Mouse (Mus musculus): Measurements from ENCODE around the gene Sema4c. TPM values are rescaled to one million over a fixed set of nuclear protein-coding genes. Genes with fewer than 3 reads are reported as not detected.

Sema4c gene
- polyA plus RNA-seq, 1 experiment: 16.8 TPM

- TF ChIP-seq CTCF (IDR thresholded peaks at IDR 0.05; ENCODE audit: borderline replicate concordance, control insufficient read depth, extremely low read depth, insufficient read depth, low read length, poor library complexity): no peak
- no peak for TF ChIP-seq POLR2A (IDR thresholded peaks at IDR 0.05; ENCODE audit: control insufficient read depth, extremely low read depth, insufficient read depth, low read length, poor library complexity)
- Histone ChIP-seq H3K27me3 (ENCODE audit: control insufficient read depth, insufficient read depth, low read length) (no peaks in the 10 kb centered on the region), H3K4me3 (ENCODE audit: control insufficient read depth, insufficient read depth, low read length) (no peak overlapping the region), H3K4me1 (replicated peaks; ENCODE audit: control insufficient read depth, insufficient read depth, low read length) (peaks cover 17% of the 10 kb centered on the region), H3K36me3 (ENCODE audit: control insufficient read depth, insufficient read depth, low read length) (no peaks in the 10 kb centered on the region), H3K27ac (ENCODE audit: control insufficient read depth, insufficient read depth, low read length) (no peak overlapping the region)
- WGBS: 39% methylated on average over 17 of the region's 17 CpGs
- DNase-seq: no peak
Measured at GRCm38 (mm10) chr1:36580384-36581207, 22.4 kb upstream of the Sema4c start.

DNA sequence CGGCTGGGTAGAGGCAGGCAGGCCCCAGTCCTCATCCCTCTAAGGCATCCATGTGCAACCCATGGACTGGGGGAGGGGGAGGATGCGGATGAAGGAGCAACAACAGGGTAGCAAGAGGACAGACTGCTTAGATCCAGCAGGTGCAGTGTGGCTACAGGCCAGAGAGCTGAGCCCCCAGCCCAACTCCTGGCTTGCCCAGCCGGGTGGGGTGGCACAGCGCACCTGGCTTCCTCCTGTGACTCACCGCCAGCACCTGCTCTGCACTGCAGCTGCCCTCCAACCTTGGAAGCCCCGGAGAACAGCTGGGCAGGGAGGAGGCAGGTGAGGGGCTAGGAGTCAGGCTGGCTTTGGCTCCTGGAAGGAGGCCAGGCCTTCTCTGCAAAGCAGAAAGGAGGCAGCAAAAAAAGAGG, 21.8 kb upstream of the Sema4c start:
- peaks cover 17% of the 10 kb centered on the region for H3K4me1 ChIP-seq (replicated peaks; ENCODE audit: control insufficient read depth, insufficient read depth, low read length)
- no peak overlapping the region for H3K27ac ChIP-seq (ENCODE audit: control insufficient read depth, insufficient read depth, low read length)
- TF ChIP-seq CTCF (IDR thresholded peaks at IDR 0.05; ENCODE audit: borderline replicate concordance, control insufficient read depth, extremely low read depth, insufficient read depth, low read length, poor library complexity): no peak
- no peak for TF ChIP-seq POLR2A (IDR thresholded peaks at IDR 0.05; ENCODE audit: control insufficient read depth, extremely low read depth, insufficient read depth, low read length, poor library complexity)
- H3K4me3 ChIP-seq (ENCODE audit: control insufficient read depth, insufficient read depth, low read length): no peak overlapping the region
- DNase-seq: peak; percentile 74
- H3K27me3 ChIP-seq (ENCODE audit: control insufficient read depth, insufficient read depth, low read length): no peaks in the 10 kb centered on the region
- no peaks in the 10 kb centered on the region for H3K36me3 ChIP-seq (ENCODE audit: control insufficient read depth, insufficient read depth, low read length)
- WGBS: 26% methylated on average over 6 of the region's 6 CpGs

DNA sequence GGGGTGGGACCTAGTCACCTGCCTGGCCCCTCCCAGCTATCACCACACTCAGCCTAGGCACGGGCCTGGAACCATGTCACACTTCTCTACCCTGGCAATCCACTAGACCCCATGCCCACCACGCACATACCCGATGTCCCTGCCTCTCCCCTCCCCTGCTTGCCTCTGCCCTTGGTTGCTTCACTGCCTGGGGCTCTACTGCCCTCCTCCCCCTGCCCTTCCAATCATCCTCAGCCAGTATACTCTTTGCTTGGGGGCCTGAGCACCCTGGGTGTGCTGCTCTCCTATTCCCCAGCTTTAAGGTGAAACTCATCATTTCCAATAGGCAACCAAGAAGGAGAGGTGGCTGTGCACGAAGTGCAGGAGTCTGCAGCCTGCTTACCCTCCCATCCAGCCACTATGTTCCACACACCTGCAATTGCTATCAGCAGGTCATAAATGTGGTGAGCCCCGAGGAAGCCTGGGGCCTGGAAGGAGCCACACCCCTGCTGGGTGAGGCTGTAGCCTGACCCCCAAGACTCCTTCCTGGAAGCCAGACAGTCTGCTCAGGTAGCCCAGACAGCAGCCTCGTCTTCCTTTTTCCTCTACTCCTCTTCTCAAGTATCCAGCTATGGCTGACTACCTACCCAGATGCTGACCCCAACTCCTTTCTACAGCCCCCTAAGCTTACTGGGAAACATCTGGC, 19.0 kb upstream of the Sema4c start:
- peaks cover 24% of the 10 kb centered on the region for H3K4me1 ChIP-seq (replicated peaks; ENCODE audit: control insufficient read depth, insufficient read depth, low read length)
- no peak overlapping the region for H3K4me3 ChIP-seq (ENCODE audit: control insufficient read depth, insufficient read depth, low read length)
- no peaks in the 10 kb centered on the region for H3K27me3 ChIP-seq (ENCODE audit: control insufficient read depth, insufficient read depth, low read length)
- DNase-seq: no peak
- no peak for TF ChIP-seq POLR2A (IDR thresholded peaks at IDR 0.05; ENCODE audit: control insufficient read depth, extremely low read depth, insufficient read depth, low read length, poor library complexity)
- no peak for TF ChIP-seq CTCF (IDR thresholded peaks at IDR 0.05; ENCODE audit: borderline replicate concordance, control insufficient read depth, extremely low read depth, insufficient read depth, low read length, poor library complexity)
- WGBS: 80% methylated on average over 6 of the region's 6 CpGs
- no peaks in the 10 kb centered on the region for H3K36me3 ChIP-seq (ENCODE audit: control insufficient read depth, insufficient read depth, low read length)
- no peak overlapping the region for H3K27ac ChIP-seq (ENCODE audit: control insufficient read depth, insufficient read depth, low read length)

DNA sequence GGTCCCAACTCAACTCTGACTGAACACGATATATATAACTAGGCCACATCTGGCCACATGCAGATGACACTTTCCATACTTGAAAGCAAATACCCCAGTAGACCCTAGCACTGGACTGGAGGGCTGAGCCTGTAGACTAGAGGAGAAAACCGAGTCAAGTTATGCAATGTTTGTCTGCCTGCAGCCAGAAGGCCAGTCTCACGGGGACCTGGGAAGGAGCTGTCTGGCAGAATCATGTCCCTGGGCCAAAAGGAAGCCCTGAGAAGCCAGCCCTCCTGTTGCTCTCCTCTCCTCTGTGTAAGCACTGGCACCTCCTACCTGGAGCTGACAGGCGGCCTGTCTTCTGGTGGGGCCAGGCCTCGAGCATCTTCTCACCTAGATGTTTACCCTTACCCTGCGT, 17.2 kb upstream of the Sema4c start:
- no peaks in the 10 kb centered on the region for H3K36me3 ChIP-seq (ENCODE audit: control insufficient read depth, insufficient read depth, low read length)
- no peaks in the 10 kb centered on the region for H3K27me3 ChIP-seq (ENCODE audit: control insufficient read depth, insufficient read depth, low read length)
- H3K4me1 ChIP-seq (replicated peaks; ENCODE audit: control insufficient read depth, insufficient read depth, low read length): peaks cover 16% of the 10 kb centered on the region
- H3K27ac ChIP-seq (ENCODE audit: control insufficient read depth, insufficient read depth, low read length): no peak overlapping the region
- TF ChIP-seq POLR2A (IDR thresholded peaks at IDR 0.05; ENCODE audit: control insufficient read depth, extremely low read depth, insufficient read depth, low read length, poor library complexity) (no peak), CTCF (IDR thresholded peaks at IDR 0.05; ENCODE audit: borderline replicate concordance, control insufficient read depth, extremely low read depth, insufficient read depth, low read length, poor library complexity) (no peak)
- 93% methylated on average over 6 of the region's 6 CpGs for WGBS
- H3K4me3 ChIP-seq (ENCODE audit: control insufficient read depth, insufficient read depth, low read length): no peak overlapping the region
- DNase-seq: no peak

DNA sequence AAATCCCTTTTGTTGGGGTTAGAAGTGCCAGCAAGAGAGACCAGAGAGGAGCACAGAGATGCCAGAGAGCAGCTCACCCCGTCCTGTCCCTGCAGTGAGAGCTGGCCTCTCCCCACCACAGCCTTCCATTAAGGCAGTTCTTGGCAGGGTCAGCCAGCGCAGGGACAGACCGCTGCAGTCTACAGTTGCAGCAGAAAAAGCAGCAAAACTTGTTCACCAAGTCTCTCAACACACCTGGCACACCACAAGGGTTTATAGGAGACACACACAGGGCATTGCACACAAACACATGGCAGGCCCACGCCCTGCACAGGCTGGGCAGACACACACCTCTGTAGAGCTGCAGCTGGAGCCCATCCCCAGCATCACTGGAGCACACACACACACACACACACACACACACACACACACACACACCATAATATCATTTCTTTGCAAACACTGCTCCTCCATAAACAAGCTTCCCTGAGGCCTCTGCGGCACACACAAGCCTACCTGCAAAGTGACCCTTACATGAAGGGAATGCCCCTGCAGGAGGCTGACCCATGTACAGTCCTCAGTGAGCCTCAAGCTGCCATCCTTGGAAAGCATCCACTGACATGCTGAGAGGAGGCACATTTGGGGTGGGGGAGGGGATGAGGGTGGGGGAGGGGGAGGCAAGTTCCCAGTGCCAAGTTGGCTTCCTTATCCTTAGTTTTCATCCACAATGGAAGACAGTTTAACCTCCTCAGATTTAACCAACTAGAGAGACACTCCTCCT, 16.2 kb upstream of the Sema4c start:
- no peak for DNase-seq
- Histone ChIP-seq H3K27ac (ENCODE audit: control insufficient read depth, insufficient read depth, low read length) (no peak overlapping the region), H3K27me3 (ENCODE audit: control insufficient read depth, insufficient read depth, low read length) (no peaks in the 10 kb centered on the region), H3K4me3 (ENCODE audit: control insufficient read depth, insufficient read depth, low read length) (no peak overlapping the region), H3K4me1 (replicated peaks; ENCODE audit: control insufficient read depth, insufficient read depth, low read length) (peaks cover 9% of the 10 kb centered on the region; the same call in 1 of the 2 replicates), H3K36me3 (ENCODE audit: control insufficient read depth, insufficient read depth, low read length) (no peaks in the 10 kb centered on the region)
- TF ChIP-seq CTCF (IDR thresholded peaks at IDR 0.05; ENCODE audit: borderline replicate concordance, control insufficient read depth, extremely low read depth, insufficient read depth, low read length, poor library complexity): no peak
- TF ChIP-seq POLR2A (IDR thresholded peaks at IDR 0.05; ENCODE audit: control insufficient read depth, extremely low read depth, insufficient read depth, low read length, poor library complexity): no peak
- WGBS: 93% methylated on average over 5 of the region's 5 CpGs

DNA sequence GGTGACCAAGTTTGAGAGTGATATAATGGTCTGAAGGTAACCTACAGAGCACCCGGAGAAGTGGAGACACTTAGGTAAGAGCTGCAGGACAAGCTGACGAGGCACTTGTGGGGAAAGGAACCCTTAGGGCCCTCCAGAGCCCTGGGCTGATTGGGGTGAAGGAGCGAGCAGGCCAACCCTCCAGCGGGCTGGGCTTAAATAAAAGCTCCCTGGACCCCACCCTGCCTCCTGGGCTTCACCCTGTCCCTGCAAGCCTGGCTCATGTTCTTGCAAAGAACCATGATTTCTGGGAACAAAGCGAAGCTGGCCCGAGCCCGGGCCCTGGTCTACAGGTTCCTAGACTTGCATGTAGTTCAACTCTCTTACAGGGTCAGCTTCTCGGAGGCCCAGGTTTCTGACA, 15.4 kb upstream of the Sema4c start:
- no peaks in the 10 kb centered on the region for H3K27me3 ChIP-seq (ENCODE audit: control insufficient read depth, insufficient read depth, low read length)
- no peak for DNase-seq
- no peak overlapping the region for H3K27ac ChIP-seq (ENCODE audit: control insufficient read depth, insufficient read depth, low read length)
- no peaks in the 10 kb centered on the region for H3K36me3 ChIP-seq (ENCODE audit: control insufficient read depth, insufficient read depth, low read length)
- H3K4me1 ChIP-seq (replicated peaks; ENCODE audit: control insufficient read depth, insufficient read depth, low read length): peaks cover 9% of the 10 kb centered on the region; the same call in 1 of the 2 replicates
- H3K4me3 ChIP-seq (ENCODE audit: control insufficient read depth, insufficient read depth, low read length): no peak overlapping the region
- 93% methylated on average over 8 of the region's 8 CpGs for WGBS
- TF ChIP-seq POLR2A (IDR thresholded peaks at IDR 0.05; ENCODE audit: control insufficient read depth, extremely low read depth, insufficient read depth, low read length, poor library complexity) (no peak), CTCF (IDR thresholded peaks at IDR 0.05; ENCODE audit: borderline replicate concordance, control insufficient read depth, extremely low read depth, insufficient read depth, low read length, poor library complexity) (no peak)

Measured in thymus, adult 2 months (tissue).